Mouse (Mus musculus): ENCODE measurements around the gene Prkce.

GRCm38 (mm10) chr17:86414608-86415007 lies 247.0 kb downstream of the Prkce start:
- TF ChIP-seq CTCF (IDR thresholded peaks at IDR 0.05; ENCODE audit: low read depth) (no peak), EP300 (IDR thresholded peaks at IDR 0.05; ENCODE audit: low read depth) (no peak)
